Mouse (Mus musculus) midbrain, embryonic 13.5 days (tissue): ENCODE data around the gene Tekt3. TPM values are rescaled to one million over a fixed set of nuclear protein-coding genes. Genes with fewer than 3 reads are reported as not detected.

Experiments used
- ATAC-seq: fragments of 200-750 bp; cut with Nextera tagmentation; 2 replicates; pipeline ENCODE4 v1.8.0; 2017; ENCODE audit warnings: mild to moderate bottlenecking, moderate TSS enrichment, moderate library complexity
- H3K27ac ChIP-seq: fragments of 300-500 bp; sonication (generic); 2 replicates; pipeline ENCODE4 v1.5.1; 2015; ENCODE audit warnings: inconsistent platforms, mild to moderate bottlenecking, moderate library complexity
- H3K27me3 ChIP-seq: fragments of 300-500 bp; sonication (generic); 2 replicates; pipeline ENCODE4 v1.6.1; 2015; ENCODE audit warnings: mild to moderate bottlenecking, inconsistent platforms
- H3K36me3 ChIP-seq: fragments of 300-500 bp; sonication (generic); 2 replicates; pipeline ENCODE4 v1.6.1; 2015; ENCODE audit warnings: mild to moderate bottlenecking, inconsistent platforms
- H3K4me1 ChIP-seq: fragments of 300-500 bp; sonication (generic); replicated peaks from 2 replicates; pipeline ENCODE4 v1.6.1; 2015; ENCODE audit warnings: inconsistent platforms
- H3K4me2 ChIP-seq: fragments of 300-500 bp; sonication (generic); replicated peaks from 2 replicates; pipeline ENCODE4 v1.6.1; 2015; ENCODE audit warnings: moderate library complexity, mild to moderate bottlenecking, inconsistent platforms
- H3K4me3 ChIP-seq: fragments of 300-500 bp; sonication (generic); replicated peaks from 2 replicates; pipeline ENCODE4 v1.5.1; 2015; ENCODE audit warnings: mild to moderate bottlenecking, inconsistent platforms
- H3K9ac ChIP-seq: fragments of 300-500 bp; sonication (generic); replicated peaks from 2 replicates; pipeline ENCODE4 v1.6.1; 2015; ENCODE audit warnings: mild to moderate bottlenecking, inconsistent platforms
- H3K9me3 ChIP-seq: fragments of 300-500 bp; sonication (generic); 2 replicates; pipeline ENCODE4 v1.6.1; 2016; ENCODE audit warnings: mild to moderate bottlenecking, inconsistent platforms
- WGBS: fragments of 180-500 bp; shearing (Covaris S2); methylation state at CpG from one replicate; pipeline ENCODE4 v1.1.7; 2015; 5-methylcytosine and 5-hydroxymethylcytosine counted together
- polyA plus RNA-seq: library from polyadenylated mRNA; unstranded; fragments of >200 nt; fragmentation: Nextera tagmentation; extraction: Ambion mirVana; gene quantifications from 2 replicates; pipeline ENCODE4 v1.2.1, GENCODE M21; 2015

The Tekt3 gene
- polyA plus RNA-seq, 1 experiment from 2014 or later = not detected

DNA sequence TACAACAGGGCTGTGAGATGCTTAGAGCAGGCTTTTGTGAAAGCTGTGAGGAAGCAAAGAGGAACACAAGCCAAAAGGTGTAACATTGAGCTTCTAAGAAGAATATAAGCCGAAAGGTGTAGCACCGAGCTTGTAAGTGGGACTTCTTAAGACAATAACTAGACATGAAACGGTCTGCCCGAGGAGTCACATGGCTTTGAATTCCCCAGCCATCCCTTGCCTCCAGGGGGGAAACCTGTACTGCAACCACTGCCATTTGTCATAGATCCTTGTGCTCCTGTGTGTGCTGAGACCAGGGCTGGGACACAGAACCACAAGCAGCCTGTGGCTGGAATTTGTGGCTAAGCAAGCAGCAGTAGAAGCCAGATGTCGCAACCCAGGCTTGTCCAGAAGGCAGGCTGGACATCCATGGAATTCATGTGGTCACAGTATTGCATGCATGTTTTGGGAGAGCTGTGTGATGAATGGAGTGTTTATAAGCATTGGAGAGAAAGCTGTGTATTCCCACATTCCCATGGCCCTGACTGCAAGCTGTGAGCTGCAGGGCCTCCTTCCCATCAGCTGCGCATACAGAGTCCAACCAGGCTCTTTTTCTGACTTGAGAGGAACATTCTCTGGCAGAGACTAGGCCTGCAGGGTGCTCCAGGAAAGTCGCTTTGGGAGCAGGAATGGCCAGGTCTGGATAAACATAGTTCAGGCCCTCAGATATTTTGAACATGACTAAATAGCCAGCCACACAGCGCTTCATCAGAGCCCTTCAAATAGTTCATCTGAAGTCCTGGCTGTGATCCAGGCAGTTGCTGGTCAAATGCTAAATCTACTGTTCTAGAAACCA is 53.6 kb downstream of the Tekt3 start:
- Histone ChIP-seq H3K4me3 (no peak overlapping the region), H3K9ac (no peak overlapping the region), H3K27me3 (no peaks in the 10 kb centered on the region), H3K36me3 (no peaks in the 10 kb centered on the region), H3K27ac (no peak overlapping the region), H3K9me3 (no peaks in the 10 kb centered on the region), H3K4me1 (no peaks in the 10 kb centered on the region), H3K4me2 (no peak overlapping the region)
- no peak for ATAC-seq
- 88% methylated on average over 8 of the region's 8 CpGs for WGBS

DNA sequence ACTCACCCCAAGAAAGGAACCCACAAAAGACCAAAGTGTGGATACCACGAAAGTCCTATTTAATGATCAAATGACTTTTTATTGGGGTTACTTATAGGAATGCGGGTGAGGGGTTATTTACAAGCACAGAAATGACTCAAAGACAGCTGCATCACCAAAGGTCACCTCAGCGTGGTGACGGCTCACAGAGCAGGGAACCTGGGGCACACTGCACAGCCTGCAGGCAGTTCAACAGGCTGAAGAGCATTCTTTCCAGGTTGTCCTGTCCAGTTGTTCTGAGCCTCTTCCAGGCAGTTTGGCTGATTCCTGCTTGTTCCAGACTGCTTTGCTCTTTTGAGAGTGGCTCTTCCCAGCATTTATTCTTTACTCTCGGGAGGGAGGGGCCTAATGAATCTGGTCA is 55.2 kb downstream of the Tekt3 start:
- Histone ChIP-seq H3K27me3 (no peaks in the 10 kb centered on the region), H3K4me3 (no peak overlapping the region), H3K27ac (no peak overlapping the region), H3K9ac (no peak overlapping the region), H3K4me2 (no peak overlapping the region), H3K9me3 (no peaks in the 10 kb centered on the region), H3K36me3 (no peaks in the 10 kb centered on the region), H3K4me1 (no peaks in the 10 kb centered on the region)
- 94% methylated on average over 5 of the region's 5 CpGs for WGBS
- no peak for ATAC-seq

- no peaks in the 10 kb centered on the region for H3K4me1 ChIP-seq
- ATAC-seq = no peak
- no peaks in the 10 kb centered on the region for H3K9me3 ChIP-seq
- no peak overlapping the region for H3K4me2 ChIP-seq
- no peak overlapping the region for H3K27ac ChIP-seq
- WGBS = 76% methylated on average over 1 of the region's 1 CpGs
- H3K4me3 ChIP-seq = no peak overlapping the region
- no peak overlapping the region for H3K9ac ChIP-seq
- no peaks in the 10 kb centered on the region for H3K27me3 ChIP-seq
- H3K36me3 ChIP-seq = no peaks in the 10 kb centered on the region
These were observed 55.8 kb downstream of the Tekt3 start for GRCm38 (mm10) chr11:63117266-63117665.

- Histone ChIP-seq H3K4me2 (no peak overlapping the region), H3K9ac (no peak overlapping the region), H3K27me3 (no peaks in the 10 kb centered on the region), H3K4me3 (no peak overlapping the region), H3K36me3 (no peaks in the 10 kb centered on the region), H3K9me3 (no peaks in the 10 kb centered on the region), H3K4me1 (no peaks in the 10 kb centered on the region), H3K27ac (no peak overlapping the region)
- ATAC-seq = no peak
- 92% methylated on average over 7 of the region's 7 CpGs for WGBS
These were observed 58.3 kb downstream of the Tekt3 start for GRCm38 (mm10) chr11:63119791-63120190.

GRCm38 (mm10) chr11:63122249-63122648 is 60.8 kb downstream of the Tekt3 start:
- Histone ChIP-seq H3K27ac (no peak overlapping the region), H3K36me3 (no peaks in the 10 kb centered on the region), H3K27me3 (no peaks in the 10 kb centered on the region), H3K9me3 (no peaks in the 10 kb centered on the region), H3K4me2 (no peak overlapping the region), H3K4me3 (no peak overlapping the region), H3K9ac (no peak overlapping the region), H3K4me1 (no peaks in the 10 kb centered on the region)
- 86% methylated on average over 2 of the region's 2 CpGs for WGBS
- ATAC-seq = no peak

- 0 out of 2 replicates have a peak, but pooled peaks cover 4% of the 10 kb centered on the region for H3K27me3 ChIP-seq
- H3K27ac ChIP-seq = no peak overlapping the region
- no peaks in the 10 kb centered on the region for H3K9me3 ChIP-seq
- no peak overlapping the region for H3K9ac ChIP-seq
- WGBS = 77% methylated on average over 4 of the region's 4 CpGs
- no peaks in the 10 kb centered on the region for H3K4me1 ChIP-seq
- no peak overlapping the region for H3K4me3 ChIP-seq
- H3K36me3 ChIP-seq = no peaks in the 10 kb centered on the region
- H3K4me2 ChIP-seq = no peak overlapping the region
- no peak for ATAC-seq
These were observed 61.4 kb downstream of the Tekt3 start for GRCm38 (mm10) chr11:63122776-63123350.

GRCm38 (mm10) chr11:63124316-63124715 is 62.9 kb downstream of the Tekt3 start:
- no peaks in the 10 kb centered on the region for H3K9me3 ChIP-seq
- 6% methylated on average over 4 of the region's 4 CpGs for WGBS
- peaks cover 17% of the 10 kb centered on the region for H3K27me3 ChIP-seq
- H3K36me3 ChIP-seq = no peaks in the 10 kb centered on the region
- H3K4me3 ChIP-seq = no peak overlapping the region
- H3K27ac ChIP-seq = no peak overlapping the region
- H3K9ac ChIP-seq = no peak overlapping the region
- H3K4me1 ChIP-seq = no peaks in the 10 kb centered on the region
- ATAC-seq = no peak
- H3K4me2 ChIP-seq = no peak overlapping the region

DNA sequence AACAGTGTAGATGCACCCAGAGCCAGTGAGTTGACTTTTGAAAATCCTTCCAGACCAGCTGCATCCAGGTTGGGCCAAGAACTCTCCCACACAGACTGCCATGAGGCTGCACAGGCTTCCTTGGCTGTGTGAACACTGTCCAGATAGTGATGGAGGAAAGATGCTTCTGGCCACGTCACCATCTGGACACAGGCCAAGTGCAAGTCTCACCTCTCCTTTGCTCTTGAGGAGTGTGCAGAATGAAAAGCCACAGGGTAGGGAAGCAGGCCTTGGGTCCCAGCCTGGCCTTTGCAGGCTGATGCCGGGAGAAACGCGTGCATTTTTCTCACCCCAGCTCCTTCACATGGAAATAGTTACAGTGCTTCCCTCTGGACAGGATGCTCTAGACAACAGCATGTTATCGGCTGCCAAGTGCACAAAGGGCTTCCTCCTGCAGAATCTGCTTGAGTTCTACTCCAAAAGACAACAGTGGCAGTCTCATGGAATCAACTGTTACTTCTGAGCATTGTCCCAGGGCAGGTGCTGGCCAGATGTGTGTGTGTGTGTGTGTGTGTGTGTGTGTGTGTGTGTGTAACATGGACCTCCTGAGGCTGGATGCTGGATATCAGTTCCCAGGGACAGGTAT is 64.5 kb downstream of the Tekt3 start:
- H3K4me2 ChIP-seq = no peak overlapping the region
- peaks cover 5% of the 10 kb centered on the region for H3K4me1 ChIP-seq
- no peaks in the 10 kb centered on the region for H3K9me3 ChIP-seq
- H3K27ac ChIP-seq = no peak overlapping the region
- H3K4me3 ChIP-seq = no peak overlapping the region
- no peaks in the 10 kb centered on the region for H3K36me3 ChIP-seq
- H3K27me3 ChIP-seq = peaks cover 33% of the 10 kb centered on the region
- WGBS = 85% methylated on average over 5 of the region's 5 CpGs
- H3K9ac ChIP-seq = no peak overlapping the region
- no peak for ATAC-seq

GRCm38 (mm10) chr11:63126976-63127375 is 65.5 kb downstream of the Tekt3 start:
- no peaks in the 10 kb centered on the region for H3K9me3 ChIP-seq
- H3K4me2 ChIP-seq = no peak overlapping the region
- H3K9ac ChIP-seq = no peak overlapping the region
- no peak overlapping the region for H3K4me3 ChIP-seq
- H3K4me1 ChIP-seq = peaks cover 15% of the 10 kb centered on the region
- no peak for ATAC-seq
- H3K27ac ChIP-seq = no peak overlapping the region
- H3K36me3 ChIP-seq = no peaks in the 10 kb centered on the region
- 81% methylated on average over 8 of the region's 8 CpGs for WGBS
- H3K27me3 ChIP-seq = peaks cover 43% of the 10 kb centered on the region

DNA sequence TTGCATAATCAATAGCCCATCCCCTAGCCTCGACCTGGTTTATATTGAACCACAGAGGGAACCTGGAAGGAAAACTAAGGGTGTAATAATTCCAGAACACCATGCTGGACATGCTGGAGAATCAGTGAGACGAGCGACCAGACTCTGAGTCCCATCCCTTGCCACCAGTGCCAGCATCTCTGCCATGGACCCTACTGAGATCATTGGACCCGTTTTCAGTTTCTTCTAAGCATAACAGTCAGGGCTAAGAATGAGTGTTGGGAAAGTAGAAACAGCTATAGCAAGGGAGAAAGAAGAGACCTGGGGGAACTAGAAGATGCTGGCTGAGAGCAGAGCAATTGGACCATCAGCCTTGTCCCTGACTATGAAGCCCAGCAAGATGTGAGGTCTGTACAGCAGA is 66.1 kb downstream of the Tekt3 start:
- 90% methylated on average over 4 of the region's 4 CpGs for WGBS
- Histone ChIP-seq H3K27me3 (peaks cover 49% of the 10 kb centered on the region), H3K4me2 (no peak overlapping the region), H3K4me1 (peaks cover 20% of the 10 kb centered on the region), H3K4me3 (no peak overlapping the region), H3K9ac (no peak overlapping the region), H3K9me3 (no peaks in the 10 kb centered on the region), H3K36me3 (no peaks in the 10 kb centered on the region), H3K27ac (no peak overlapping the region)
- no peak for ATAC-seq

- WGBS = 72% methylated on average over 2 of the region's 2 CpGs
- H3K4me1 ChIP-seq = peaks cover 29% of the 10 kb centered on the region
- no peak within 1 kb of the TSS for H3K4me2 ChIP-seq
- H3K4me3 ChIP-seq = no peak within 1 kb of the TSS
- H3K27ac ChIP-seq = no peak within 1 kb of the TSS
- peaks cover 62% of the 10 kb centered on the region for H3K27me3 ChIP-seq
- no peak within 1 kb of the TSS for H3K9ac ChIP-seq
- ATAC-seq = no peak
- H3K36me3 ChIP-seq = no peaks in the 10 kb centered on the region
- no peaks in the 10 kb centered on the region for H3K9me3 ChIP-seq
These were observed 67.3 kb downstream of the Tekt3 start, which contains the start of gene Pmp22 for GRCm38 (mm10) chr11:63128784-63129183. Pmp22 (plus strand) TSS chr11:63128982.

GRCm38 (mm10) chr11:63129375-63129774 is 67.9 kb downstream of the Tekt3 start:
- Histone ChIP-seq H3K27me3 (peaks cover 67% of the 10 kb centered on the region), H3K4me1 (peaks cover 29% of the 10 kb centered on the region), H3K27ac (no peak overlapping the region), H3K9ac (no peak overlapping the region), H3K9me3 (no peaks in the 10 kb centered on the region), H3K36me3 (no peaks in the 10 kb centered on the region), H3K4me2 (no peak overlapping the region), H3K4me3 (no peak overlapping the region)
- WGBS = 75% methylated on average over 9 of the region's 9 CpGs
- no peak for ATAC-seq
